Mouse (Mus musculus): ENCODE data around the gene Phox2a. TPM values are rescaled to one million over a fixed set of nuclear protein-coding genes. Genes with fewer than 3 reads are reported as not detected.

Phox2a gene
- total RNA-seq, 2 experiments from 2014 or later: not detected

Other genes starting within 250 kb of the Phox2a start
- gene Art2b, start 232.7 kb upstream of the Phox2a start, total RNA-seq (2015; ENCODE audit: low replicate concordance): not detected in 2 replicates
- gene Art2b, start 232.7 kb upstream of the Phox2a start, total RNA-seq (2017; ENCODE audit: low replicate concordance): 0.14 TPM in 1 of 2 replicates, not detected in the other
- 0.38 and 0.42 TPM in 2 replicates for gene Clpb, start 154.7 kb upstream of the Phox2a start, total RNA-seq (2015; ENCODE audit: low replicate concordance)
- gene Clpb, start 154.7 kb upstream of the Phox2a start, total RNA-seq (2017; ENCODE audit: low replicate concordance): 3.8 and 10.5 TPM in 2 replicates
- gene Inppl1, start 19.9 kb downstream of the Phox2a start, total RNA-seq (2015; ENCODE audit: low replicate concordance): 0.58 and 5.6 TPM in 2 replicates
- gene Inppl1, start 19.9 kb downstream of the Phox2a start, total RNA-seq (2017; ENCODE audit: low replicate concordance): 1.4 and 18.0 TPM in 2 replicates
- gene Folr2, start 38.9 kb downstream of the Phox2a start, total RNA-seq (2015; ENCODE audit: low replicate concordance): 3.6 TPM in 1 of 2 replicates, not detected in the other
- not detected in 2 replicates for gene Folr2, start 38.9 kb downstream of the Phox2a start, total RNA-seq (2017; ENCODE audit: low replicate concordance)
- gene Anapc15, start 45.4 kb downstream of the Phox2a start, total RNA-seq (2015; ENCODE audit: low replicate concordance): 14.2 and 28.4 TPM in 2 replicates
- gene Anapc15, start 45.4 kb downstream of the Phox2a start, total RNA-seq (2017; ENCODE audit: low replicate concordance): 18.6 and 19.5 TPM in 2 replicates
- not detected in 2 replicates for gene Folr1, start 52.5 kb downstream of the Phox2a start, total RNA-seq (2015; ENCODE audit: low replicate concordance)
- not detected in 2 replicates for gene Folr1, start 52.5 kb downstream of the Phox2a start, total RNA-seq (2017; ENCODE audit: low replicate concordance)
- 35.0 and 36.6 TPM in 2 replicates for gene Lamtor1, start 87.6 kb downstream of the Phox2a start, total RNA-seq (2015; ENCODE audit: low replicate concordance)
- 26.2 and 28.0 TPM in 2 replicates for gene Lamtor1, start 87.6 kb downstream of the Phox2a start, total RNA-seq (2017; ENCODE audit: low replicate concordance)
- not detected in 2 replicates for gene Tomt, start 88.0 kb downstream of the Phox2a start, total RNA-seq (2015; ENCODE audit: low replicate concordance)
- 0.56 TPM in 1 of 2 replicates, not detected in the other for gene Tomt, start 88.0 kb downstream of the Phox2a start, total RNA-seq (2017; ENCODE audit: low replicate concordance)
- gene Lrrc51, start 115.6 kb downstream of the Phox2a start, total RNA-seq (2015; ENCODE audit: low replicate concordance): not detected in 2 replicates
- gene Lrrc51, start 115.6 kb downstream of the Phox2a start, total RNA-seq (2017; ENCODE audit: low replicate concordance): not detected in 2 replicates
- gene Numa1, start 115.8 kb downstream of the Phox2a start, total RNA-seq (2015; ENCODE audit: low replicate concordance): 22.3 and 42.0 TPM in 2 replicates
- gene Numa1, start 115.8 kb downstream of the Phox2a start, total RNA-seq (2017; ENCODE audit: low replicate concordance): 64.5 and 110 TPM in 2 replicates
- gene Il18bp, start 200.4 kb downstream of the Phox2a start, total RNA-seq (2015; ENCODE audit: low replicate concordance): 7.7 TPM in 1 of 2 replicates, not detected in the other
- gene Il18bp, start 200.4 kb downstream of the Phox2a start, total RNA-seq (2017; ENCODE audit: low replicate concordance): 5.4 and 9.0 TPM in 2 replicates
- gene Rnf121, start 247.2 kb downstream of the Phox2a start, total RNA-seq (2015; ENCODE audit: low replicate concordance): 3.8 and 5.8 TPM in 2 replicates
- gene Rnf121, start 247.2 kb downstream of the Phox2a start, total RNA-seq (2017; ENCODE audit: low replicate concordance): 2.8 and 6.6 TPM in 2 replicates
- 3.8 and 12.3 TPM in 2 replicates for gene Xndc1, start 247.2 kb downstream of the Phox2a start, total RNA-seq (2015; ENCODE audit: low replicate concordance)
- gene Xndc1, start 247.2 kb downstream of the Phox2a start, total RNA-seq (2017; ENCODE audit: low replicate concordance): 7.3 and 8.6 TPM in 2 replicates
- gene Xntrpc, start 247.4 kb downstream of the Phox2a start, total RNA-seq (2015; ENCODE audit: low replicate concordance): 1.3 TPM in 1 of 2 replicates, not detected in the other
- gene Xntrpc, start 247.4 kb downstream of the Phox2a start, total RNA-seq (2017; ENCODE audit: low replicate concordance): 0.70 and 1.1 TPM in 2 replicates

Data from erythroblast, adult 5-6 weeks (primary cell).